Mouse (Mus musculus) heart, postnatal 0 days (tissue): ENCODE results near the gene Trim24.
"Not testable (repeated sequence)": the region's sequence is repeated elsewhere in the genome, so short reads cannot be mapped to it uniquely, and the experiment has no call there.

Experiments used
- CTCF ChIP-seq: IDR thresholded peaks from 2 replicates; pipeline ENCODE4 v1.5.1; 2016; ENCODE audit warnings: antibody characterized with exemption, control low read depth, low read depth
- EP300 ChIP-seq: IDR thresholded peaks from 2 replicates; pipeline ENCODE4 v1.6.1; 2016; ENCODE audit warnings: antibody characterized with exemption, low read depth

DNA sequence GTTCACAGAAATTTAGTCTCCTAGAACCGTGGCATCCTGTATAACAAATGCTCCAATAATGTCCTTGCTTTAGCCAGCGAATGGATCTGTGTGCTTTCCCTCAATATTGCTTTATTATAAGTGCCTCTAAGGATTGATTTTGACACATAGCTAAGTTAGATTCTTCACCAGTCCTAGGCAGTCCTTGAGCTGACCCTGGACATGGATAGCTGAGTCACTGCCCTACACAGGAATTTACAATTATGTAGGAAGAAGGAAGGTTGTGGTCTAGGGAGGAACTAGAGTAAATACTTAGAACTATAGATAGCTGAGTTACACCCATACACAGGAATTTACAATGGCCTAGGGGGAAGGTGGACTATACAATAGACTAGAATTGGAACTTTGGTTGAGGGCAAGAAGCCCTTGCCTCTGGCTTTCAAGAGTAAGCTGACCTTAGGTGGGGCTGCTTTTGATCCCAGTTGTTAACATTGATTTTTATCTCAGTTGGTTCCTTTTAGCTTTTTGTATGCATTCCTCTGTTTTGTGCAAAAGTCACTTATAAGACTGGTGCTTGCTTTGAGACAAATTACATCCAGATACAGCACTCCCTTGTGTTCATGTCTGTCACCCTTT lies 33.6 kb upstream of the Trim24 start:
- not testable (repeated sequence) for TF ChIP-seq CTCF, EP300
